Mouse (Mus musculus): ENCODE results near the gene Sh3d21. TPM values are rescaled to one million over a fixed set of nuclear protein-coding genes. Genes with fewer than 3 reads are reported as not detected.
A peak's percentile ranks its signal among the peaks of the same experiment; 100 is the strongest.

Gene Sh3d21
- polyA plus RNA-seq, 1 experiment from 2014 or later = 1.1 TPM

GRCm38 (mm10) chr4:126123309-126124040 is 39.8 kb downstream of the Sh3d21 start:
- H3K9me3 ChIP-seq (replicated peaks; ENCODE audit: control insufficient read depth, low read length) = no peaks in the 10 kb centered on the region; the same call in 1 of the 2 replicates
- no peaks in the 10 kb centered on the region for H3K27me3 ChIP-seq (replicated peaks; ENCODE audit: control insufficient read depth, insufficient read depth, low read length)
- no peak overlapping the region for H3K4me3 ChIP-seq (ENCODE audit: low read depth, low read length)
- 0 out of 2 replicates have a peak overlapping the region, but pooled peaks have one; percentile 5 for H3K27ac ChIP-seq (ENCODE audit: low read depth, low read length)
- ATAC-seq (no peak), DNase-seq (ENCODE audit: low spot score) (no peak)
- WGBS = 83% methylated on average over 10 of the region's 10 CpGs
- H3K36me3 ChIP-seq (ENCODE audit: control insufficient read depth, insufficient read depth, low read length) = peaks cover 42% of the 10 kb centered on the region
- H3K9ac ChIP-seq (ENCODE audit: low read length) = no peak overlapping the region
- H3K4me2 ChIP-seq (ENCODE audit: low read length) = no peak overlapping the region
- no peaks in the 10 kb centered on the region for H3K4me1 ChIP-seq (ENCODE audit: control insufficient read depth, insufficient read depth, low read length)

GRCm38 (mm10) chr4:126120506-126120905 is 42.8 kb downstream of the Sh3d21 start:
- Histone ChIP-seq H3K36me3 (ENCODE audit: control insufficient read depth, insufficient read depth, low read length) (peaks cover 20% of the 10 kb centered on the region), H3K9ac (ENCODE audit: low read length) (no peak overlapping the region)

GRCm38 (mm10) chr4:126120052-126120451 is 43.2 kb downstream of the Sh3d21 start:
- no peak overlapping the region for H3K27ac ChIP-seq (ENCODE audit: low read depth, low read length)
- no peaks in the 10 kb centered on the region; the same call in 1 of the 2 replicates for H3K9me3 ChIP-seq (replicated peaks; ENCODE audit: control insufficient read depth, low read length)
- peaks cover 16% of the 10 kb centered on the region; the same call in 1 of the 2 replicates for H3K36me3 ChIP-seq (ENCODE audit: control insufficient read depth, insufficient read depth, low read length)
- no peaks in the 10 kb centered on the region for H3K4me1 ChIP-seq (ENCODE audit: control insufficient read depth, insufficient read depth, low read length)
- DNase-seq (ENCODE audit: low spot score) (no peak), ATAC-seq (no peak)
- 85% methylated on average over 5 of the region's 5 CpGs for WGBS
- no peak overlapping the region for H3K4me3 ChIP-seq (ENCODE audit: low read depth, low read length)
- no peak overlapping the region for H3K4me2 ChIP-seq (ENCODE audit: low read length)
- no peak overlapping the region for H3K9ac ChIP-seq (ENCODE audit: low read length)
- no peaks in the 10 kb centered on the region for H3K27me3 ChIP-seq (replicated peaks; ENCODE audit: control insufficient read depth, insufficient read depth, low read length)

More at GRCm38 (mm10) chr4:126120506-126120905, 42.8 kb downstream of the Sh3d21 start:
- H3K4me2 ChIP-seq (ENCODE audit: low read length) = no peak overlapping the region
- ATAC-seq (no peak), DNase-seq (ENCODE audit: low spot score) (no peak)
- H3K4me3 ChIP-seq (ENCODE audit: low read depth, low read length) = no peak overlapping the region
- H3K4me1 ChIP-seq (ENCODE audit: control insufficient read depth, insufficient read depth, low read length) = no peaks in the 10 kb centered on the region
- no peaks in the 10 kb centered on the region for H3K27me3 ChIP-seq (replicated peaks; ENCODE audit: control insufficient read depth, insufficient read depth, low read length)
- H3K27ac ChIP-seq (ENCODE audit: low read depth, low read length) = no peak overlapping the region
- no peaks in the 10 kb centered on the region; the same call in 1 of the 2 replicates for H3K9me3 ChIP-seq (replicated peaks; ENCODE audit: control insufficient read depth, low read length)
- WGBS = 92% methylated on average over 2 of the region's 2 CpGs

- Histone ChIP-seq H3K36me3 (ENCODE audit: control insufficient read depth, insufficient read depth, low read length) (peaks cover 6% of the 10 kb centered on the region; the same call in 1 of the 2 replicates), H3K9ac (ENCODE audit: low read length) (no peak overlapping the region), H3K27me3 (replicated peaks; ENCODE audit: control insufficient read depth, insufficient read depth, low read length) (no peaks in the 10 kb centered on the region), H3K4me3 (ENCODE audit: low read depth, low read length) (no peak overlapping the region), H3K4me1 (ENCODE audit: control insufficient read depth, insufficient read depth, low read length) (no peaks in the 10 kb centered on the region), H3K27ac (ENCODE audit: low read depth, low read length) (peak overlapping the region; percentile 70), H3K9me3 (replicated peaks; ENCODE audit: control insufficient read depth, low read length) (no peaks in the 10 kb centered on the region; the same call in 1 of the 2 replicates), H3K4me2 (ENCODE audit: low read length) (no peak overlapping the region)
- 89% methylated on average over 1 of the region's 1 CpGs for WGBS
- no peak for ATAC-seq
- DNase-seq (ENCODE audit: low spot score) = no peak
Measured at GRCm38 (mm10) chr4:126119051-126119450, 44.2 kb downstream of the Sh3d21 start.

GRCm38 (mm10) chr4:126118651-126119050 is 44.6 kb downstream of the Sh3d21 start:
- Histone ChIP-seq H3K36me3 (ENCODE audit: control insufficient read depth, insufficient read depth, low read length) (0 out of 2 replicates have a peak, but pooled peaks cover 4% of the 10 kb centered on the region), H3K4me2 (ENCODE audit: low read length) (no peak overlapping the region), H3K27me3 (replicated peaks; ENCODE audit: control insufficient read depth, insufficient read depth, low read length) (no peaks in the 10 kb centered on the region), H3K27ac (ENCODE audit: low read depth, low read length) (peak overlapping the region; percentile 70), H3K4me3 (ENCODE audit: low read depth, low read length) (no peak overlapping the region), H3K9ac (ENCODE audit: low read length) (no peak overlapping the region), H3K4me1 (ENCODE audit: control insufficient read depth, insufficient read depth, low read length) (no peaks in the 10 kb centered on the region), H3K9me3 (replicated peaks; ENCODE audit: control insufficient read depth, low read length) (no peaks in the 10 kb centered on the region; the same call in 1 of the 2 replicates)
- WGBS = 76% methylated on average over 4 of the region's 4 CpGs
- DNase-seq (ENCODE audit: low spot score) (peak; percentile 46), ATAC-seq (peak; percentile 61; the same call in 1 of the 2 replicates)

- ATAC-seq (no peak), DNase-seq (ENCODE audit: low spot score) (no peak)
- WGBS = 88% methylated on average over 8 of the region's 8 CpGs
- H3K27me3 ChIP-seq (replicated peaks; ENCODE audit: control insufficient read depth, insufficient read depth, low read length) = no peaks in the 10 kb centered on the region
- H3K4me2 ChIP-seq (ENCODE audit: low read length) = no peak overlapping the region
- H3K9ac ChIP-seq (ENCODE audit: low read length) = no peak overlapping the region
- H3K9me3 ChIP-seq (replicated peaks; ENCODE audit: control insufficient read depth, low read length) = no peaks in the 10 kb centered on the region; the same call in 1 of the 2 replicates
- H3K4me3 ChIP-seq (ENCODE audit: low read depth, low read length) = no peak overlapping the region
- H3K36me3 ChIP-seq (ENCODE audit: control insufficient read depth, insufficient read depth, low read length) = no peaks in the 10 kb centered on the region
- H3K27ac ChIP-seq (ENCODE audit: low read depth, low read length) = no peak overlapping the region; the same call in 1 of the 2 replicates
- H3K4me1 ChIP-seq (ENCODE audit: control insufficient read depth, insufficient read depth, low read length) = no peaks in the 10 kb centered on the region
Measured at GRCm38 (mm10) chr4:126117116-126117515, 46.2 kb downstream of the Sh3d21 start.

- H3K27ac ChIP-seq (ENCODE audit: low read depth, low read length) = no peak overlapping the region
- no peaks in the 10 kb centered on the region for H3K27me3 ChIP-seq (replicated peaks; ENCODE audit: control insufficient read depth, insufficient read depth, low read length)
- H3K9me3 ChIP-seq (replicated peaks; ENCODE audit: control insufficient read depth, low read length) = no peaks in the 10 kb centered on the region; the same call in 1 of the 2 replicates
- no peak overlapping the region for H3K4me3 ChIP-seq (ENCODE audit: low read depth, low read length)
- H3K4me1 ChIP-seq (ENCODE audit: control insufficient read depth, insufficient read depth, low read length) = 0 out of 2 replicates have a peak, but pooled peaks cover 2% of the 10 kb centered on the region
- ATAC-seq (no peak), DNase-seq (ENCODE audit: low spot score) (no peak)
- H3K4me2 ChIP-seq (ENCODE audit: low read length) = no peak overlapping the region
- H3K9ac ChIP-seq (ENCODE audit: low read length) = no peak overlapping the region
- WGBS = 80% methylated on average over 6 of the region's 6 CpGs
- no peaks in the 10 kb centered on the region for H3K36me3 ChIP-seq (ENCODE audit: control insufficient read depth, insufficient read depth, low read length)
Measured at GRCm38 (mm10) chr4:126115871-126116521, 47.3 kb downstream of the Sh3d21 start.

- no peak overlapping the region for H3K9ac ChIP-seq (ENCODE audit: low read length)
- ATAC-seq = no peak
- H3K4me1 ChIP-seq (ENCODE audit: control insufficient read depth, insufficient read depth, low read length) = peaks cover 7% of the 10 kb centered on the region; the same call in 1 of the 2 replicates
- H3K9me3 ChIP-seq (replicated peaks; ENCODE audit: control insufficient read depth, low read length) = no peaks in the 10 kb centered on the region
- no peak for DNase-seq (ENCODE audit: low spot score)
- H3K4me2 ChIP-seq (ENCODE audit: low read length) = no peak overlapping the region
- H3K27me3 ChIP-seq (replicated peaks; ENCODE audit: control insufficient read depth, insufficient read depth, low read length) = no peaks in the 10 kb centered on the region
- H3K36me3 ChIP-seq (ENCODE audit: control insufficient read depth, insufficient read depth, low read length) = no peaks in the 10 kb centered on the region
- no peak overlapping the region for H3K27ac ChIP-seq (ENCODE audit: low read depth, low read length)
- 91% methylated on average over 9 of the region's 9 CpGs for WGBS
- H3K4me3 ChIP-seq (ENCODE audit: low read depth, low read length) = no peak overlapping the region
Measured at GRCm38 (mm10) chr4:126115411-126115810, 47.9 kb downstream of the Sh3d21 start.

Data from forebrain, embryonic 14.5 days (tissue).